Mouse (Mus musculus) gastrocnemius, postnatal 4 days (tissue): ENCODE data around the gene Cfap54. TPM values are rescaled to one million over a fixed set of nuclear protein-coding genes. Genes with fewer than 3 reads are reported as not detected.
A peak's percentile ranks its signal among the peaks of the same experiment; 100 is the strongest.

ENCODE experiments used
- DNase-seq, 2 experiments: peaks; one replicate each; pipeline ENCODE4 v3.0.0; 2021 to 2022; ENCODE audit warnings: low spot score in 2 of 2, mixed read lengths in 2 of 2
- long read RNA-seq, 2 experiments: library from polyadenylated mRNA; stranded (forward); transcript quantifications; one replicate each; pipeline ENCODE4 v2.0.0; 2021
- total RNA-seq, 2 experiments: library from RNA; stranded (reverse); gene quantifications; 2 replicates each; pipeline ENCODE4 v1.2.3; 2021

The Cfap54 gene
- total RNA-seq = 1 to 10 TPM in 1 of 2 experiments, under 1 TPM in 1; 0.98 to 1.3 TPM
- long read RNA-seq, experiment 1, partial matches to known transcripts = 0 of 2 reads
- long read RNA-seq, experiment 1, other reads (novel, unspliced or antisense) = 2 of 2 reads
- long read RNA-seq, experiment 2 = 0 reads

DNA sequence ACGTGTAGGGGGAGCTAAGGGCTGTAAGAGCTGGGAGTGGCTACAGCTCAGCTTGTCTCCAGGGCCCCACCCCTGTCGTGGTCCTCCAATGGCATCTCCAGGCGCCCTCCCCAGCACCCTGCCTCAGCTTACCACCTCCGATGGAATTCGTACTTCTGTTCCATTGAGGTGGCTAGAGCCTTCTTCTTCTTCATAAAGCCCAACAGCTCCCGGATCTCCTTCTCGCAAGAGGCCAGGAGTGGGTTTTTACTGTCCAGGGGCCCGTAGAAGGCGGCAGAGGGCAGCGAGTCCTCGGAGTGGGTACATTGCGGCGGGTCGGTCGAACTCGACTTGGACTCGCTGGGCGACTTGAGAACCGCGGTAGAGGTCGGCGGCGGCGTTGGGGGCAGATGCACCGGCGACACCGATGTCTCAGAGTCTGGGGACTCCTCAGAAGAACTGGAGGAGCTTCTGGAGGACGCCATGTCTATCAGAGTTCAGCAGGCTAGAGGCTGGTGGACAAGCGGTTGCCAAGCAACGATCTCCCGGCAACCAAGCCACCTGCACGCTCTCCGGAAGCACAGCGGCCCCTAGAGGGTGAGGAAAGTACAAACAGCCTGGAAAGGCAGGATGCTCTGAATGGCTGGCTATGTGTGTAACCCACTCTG lies at the start of gene Cfap54:
TSS of gene Cfap54 (minus strand) at position 486 of the 647 bp plus-strand sequence.
- peak; percentile 59 to 83 for DNase-seq

- no peak for DNase-seq
These were observed 49.1 kb upstream of the Cfap54 start for GRCm38 (mm10) chr10:93130456-93130940.

- DNase-seq = no peak
These were observed 48.6 kb upstream of the Cfap54 start for GRCm38 (mm10) chr10:93129904-93130455.

DNA sequence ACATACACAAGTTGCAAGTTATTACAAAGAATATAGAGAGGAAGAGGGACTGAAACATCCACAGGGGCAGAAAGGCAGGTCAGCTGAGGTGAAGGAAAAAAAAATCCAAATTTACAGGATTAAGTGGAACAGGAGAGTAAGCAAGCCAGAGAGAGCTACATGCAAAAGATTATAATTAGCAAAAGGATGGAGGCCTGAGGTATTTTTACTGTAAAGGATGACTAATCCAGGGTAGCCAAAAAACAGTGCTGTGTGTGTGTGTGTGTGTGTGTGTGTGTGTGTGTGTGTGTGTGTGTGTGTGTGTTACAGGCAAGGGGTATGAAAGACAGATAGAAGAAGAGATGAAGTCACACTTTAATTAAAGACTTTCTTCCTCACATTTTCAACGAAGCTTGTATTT lies 47.9 kb upstream of the Cfap54 start:
- DNase-seq = no peak

DNA sequence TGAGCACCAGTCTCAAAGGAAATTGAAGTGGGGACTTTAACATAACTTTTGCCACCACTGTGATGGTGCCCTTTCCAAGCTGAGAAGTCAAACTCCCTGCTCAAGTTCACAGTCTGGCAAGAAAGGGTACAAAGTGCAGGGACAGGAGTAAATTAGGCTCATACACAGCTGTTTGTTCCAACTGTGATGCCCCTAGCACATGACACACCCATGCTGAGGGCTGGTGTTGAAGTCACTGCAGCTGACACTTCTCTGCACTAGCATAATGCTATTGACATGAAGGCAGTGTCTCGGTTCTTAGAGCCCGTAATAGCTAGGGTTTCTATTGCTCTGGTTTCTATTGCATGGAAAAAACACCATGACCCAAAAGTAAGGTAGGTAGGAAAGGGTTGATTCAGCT lies 47.1 kb upstream of the Cfap54 start:
- DNase-seq = no peak

- DNase-seq = no peak
These were observed 44.6 kb upstream of the Cfap54 start for GRCm38 (mm10) chr10:93126025-93126424.

DNA sequence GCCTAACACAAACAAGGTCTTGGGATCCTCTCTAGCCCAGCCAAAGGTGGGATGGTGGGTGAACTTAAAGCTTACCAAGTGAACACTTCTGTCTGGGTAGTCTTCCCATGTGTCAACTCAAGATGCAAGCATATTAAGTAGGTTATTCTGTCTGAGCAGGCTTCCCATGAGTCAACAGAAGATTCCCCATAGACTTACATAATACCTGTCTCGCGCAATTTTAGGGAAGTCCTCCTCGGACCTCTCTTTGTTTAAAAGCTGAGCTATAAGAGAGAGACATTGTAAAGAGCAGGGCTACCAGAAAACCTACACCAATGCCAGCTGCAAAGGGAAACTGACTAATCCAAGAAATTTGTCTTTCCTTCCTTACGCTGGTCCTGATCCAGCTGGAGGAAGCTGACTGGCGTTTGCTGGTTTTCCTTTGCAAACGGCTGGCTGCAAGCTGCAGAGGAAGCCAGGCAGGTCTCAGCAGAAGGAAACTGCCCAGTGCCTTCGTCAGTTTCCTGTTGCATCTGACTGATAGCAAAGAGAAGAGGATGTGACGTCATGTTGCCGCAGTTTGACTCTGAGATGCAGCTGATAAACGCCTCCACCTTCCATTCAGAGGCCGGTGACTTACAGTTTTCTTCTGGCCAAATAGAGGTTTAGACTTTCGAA lies 42.7 kb upstream of the Cfap54 start:
- peak in 1 of 2 experiments; percentile 40 for DNase-seq

DNA sequence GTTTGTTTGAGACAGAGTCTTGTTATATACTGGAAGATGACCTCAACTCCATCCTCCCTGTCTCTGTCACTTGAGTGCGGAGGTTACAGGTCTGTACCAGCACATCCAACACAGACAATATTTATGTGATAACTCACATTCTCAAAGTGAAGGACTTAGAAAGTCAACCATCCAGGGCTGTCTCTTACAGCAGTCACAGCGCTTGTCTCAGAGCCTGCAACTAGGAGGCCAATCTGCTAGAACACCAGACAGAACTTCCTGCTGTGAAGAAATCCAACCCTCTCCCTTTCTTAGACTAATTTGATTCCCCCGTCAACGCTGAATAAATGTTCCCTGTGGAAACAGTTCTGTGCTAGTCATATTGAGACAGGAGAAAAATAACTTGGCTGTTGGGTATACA lies 41.9 kb upstream of the Cfap54 start:
- DNase-seq = no peak

DNA sequence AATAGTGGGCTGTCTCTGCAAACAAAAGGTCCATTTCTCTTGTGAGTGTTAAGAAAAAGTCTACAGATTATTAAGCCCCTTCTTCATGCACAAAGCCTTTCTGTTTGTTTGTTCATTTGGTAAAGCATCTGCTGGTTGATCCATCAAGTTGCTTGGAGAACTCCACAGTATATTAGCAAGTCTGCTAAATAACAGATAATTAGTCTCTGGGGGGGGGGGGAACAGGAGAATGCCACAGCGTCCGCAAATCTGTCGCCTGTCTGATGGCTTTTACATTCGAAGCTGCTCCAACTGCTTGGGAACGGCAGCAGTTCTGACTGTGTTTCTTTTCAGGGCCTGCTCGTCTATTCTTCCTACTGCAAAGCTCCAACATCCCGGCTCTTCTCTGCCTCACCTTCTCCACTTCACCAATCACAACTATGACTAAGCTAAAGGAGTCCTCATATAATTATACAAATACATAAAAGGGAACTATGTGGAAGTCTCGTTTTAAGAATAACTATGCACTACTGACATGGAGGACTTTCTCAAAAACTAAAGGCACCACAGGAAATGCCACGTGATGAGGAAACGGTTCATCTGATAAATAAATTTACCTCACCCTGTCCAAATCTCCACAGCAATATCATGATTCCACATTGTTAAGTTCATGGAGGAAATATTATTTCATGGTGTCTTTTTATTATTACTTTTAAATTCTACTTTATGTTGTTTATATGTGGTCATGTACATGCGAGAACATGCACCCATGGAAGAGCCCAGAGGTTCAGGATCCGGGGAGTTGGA lies 41.2 kb upstream of the Cfap54 start:
- no peak for DNase-seq

DNA sequence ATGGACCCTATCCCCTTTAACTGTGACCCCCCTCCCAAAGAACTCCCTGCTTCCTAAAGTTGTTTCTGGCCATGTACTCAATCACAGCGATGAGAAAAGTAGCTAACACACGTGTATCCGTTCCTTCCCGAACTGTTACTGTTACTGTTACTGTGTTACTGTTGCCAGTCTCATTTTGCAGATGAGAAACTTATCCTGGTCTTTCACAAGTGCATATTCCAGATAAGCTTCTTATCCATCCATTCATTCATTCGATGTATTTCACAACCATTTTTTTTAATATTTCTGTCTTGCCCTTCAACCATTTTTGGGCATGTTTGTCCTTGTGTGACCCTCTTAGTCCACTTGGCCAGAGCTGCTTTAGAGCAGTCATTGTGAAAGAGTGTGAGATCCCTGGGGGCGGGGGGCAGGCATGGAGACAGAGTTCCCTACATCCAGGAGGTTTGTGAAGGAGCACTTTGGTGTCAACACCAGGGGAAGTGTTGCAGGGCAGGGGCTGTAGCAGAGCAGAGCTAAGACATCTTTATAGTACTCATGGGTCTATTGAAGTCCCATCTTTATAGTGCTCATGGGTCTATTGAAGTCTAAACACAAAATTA lies 39.9 kb upstream of the Cfap54 start:
- no peak for DNase-seq

DNA sequence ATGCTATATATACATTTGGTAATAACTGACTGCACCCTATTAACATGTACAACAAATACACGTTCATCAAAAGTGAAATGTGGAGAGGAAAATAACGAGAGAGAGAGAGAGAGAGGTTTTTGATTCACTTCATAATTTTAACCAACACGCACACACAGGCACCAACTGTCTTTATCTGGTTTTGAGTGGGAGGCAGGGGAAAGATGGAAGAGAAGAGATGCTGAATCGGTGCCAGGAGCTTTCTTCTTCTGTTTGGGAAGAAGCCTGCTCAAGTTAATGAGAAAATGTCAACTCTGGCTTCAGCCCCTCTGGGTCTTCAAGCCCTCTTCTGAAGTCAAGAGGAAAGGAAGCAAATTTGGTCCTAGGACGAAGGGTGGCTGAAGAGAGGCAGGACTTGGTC lies 38.4 kb upstream of the Cfap54 start:
- DNase-seq = no peak

GRCm38 (mm10) chr10:93116636-93117035 lies 35.2 kb upstream of the Cfap54 start:
- DNase-seq = no peak

DNA sequence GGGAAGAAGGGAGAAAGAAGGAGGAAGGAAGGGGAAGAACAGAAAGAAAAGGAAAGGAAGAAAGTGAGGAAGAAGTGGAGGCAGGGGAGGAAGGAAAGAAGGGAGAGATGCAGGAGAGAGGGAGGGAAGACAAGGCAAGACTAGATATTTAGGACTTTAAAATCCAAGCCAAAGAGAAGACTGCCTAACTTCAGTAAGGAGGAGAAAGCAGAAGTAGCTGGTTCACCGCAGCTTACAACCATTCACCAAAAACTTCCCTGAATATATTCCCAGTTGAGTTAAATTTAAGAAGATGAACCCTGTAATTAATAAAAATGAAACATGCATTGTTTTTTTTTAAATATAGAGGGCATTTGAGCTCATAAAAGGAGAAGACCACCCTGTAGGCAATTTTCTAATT lies 34.3 kb upstream of the Cfap54 start:
- no peak for DNase-seq

GRCm38 (mm10) chr10:93114782-93115181 lies 33.4 kb upstream of the Cfap54 start:
- DNase-seq = no peak

GRCm38 (mm10) chr10:93113968-93114367 lies 32.5 kb upstream of the Cfap54 start:
- no peak for DNase-seq

DNA sequence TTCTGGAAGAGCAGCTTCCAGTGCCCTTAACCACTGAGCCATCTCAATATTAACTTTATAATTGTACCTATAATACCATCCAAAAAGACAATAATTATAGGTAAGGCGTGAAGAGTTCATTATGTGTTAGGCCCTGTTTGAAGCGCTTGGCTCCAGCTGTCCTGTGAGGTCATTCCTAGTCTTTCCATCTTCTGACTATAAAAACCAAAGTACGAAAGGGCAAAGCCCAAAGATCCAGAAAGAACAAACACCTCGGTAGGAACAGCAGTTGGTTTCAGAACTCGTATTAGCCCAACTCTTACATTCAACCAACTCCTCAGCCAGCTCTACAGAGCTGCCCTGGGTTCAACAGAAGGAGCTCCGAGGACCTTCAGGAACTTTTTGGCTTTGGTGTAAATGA lies 30.6 kb upstream of the Cfap54 start:
- DNase-seq = no peak

DNA sequence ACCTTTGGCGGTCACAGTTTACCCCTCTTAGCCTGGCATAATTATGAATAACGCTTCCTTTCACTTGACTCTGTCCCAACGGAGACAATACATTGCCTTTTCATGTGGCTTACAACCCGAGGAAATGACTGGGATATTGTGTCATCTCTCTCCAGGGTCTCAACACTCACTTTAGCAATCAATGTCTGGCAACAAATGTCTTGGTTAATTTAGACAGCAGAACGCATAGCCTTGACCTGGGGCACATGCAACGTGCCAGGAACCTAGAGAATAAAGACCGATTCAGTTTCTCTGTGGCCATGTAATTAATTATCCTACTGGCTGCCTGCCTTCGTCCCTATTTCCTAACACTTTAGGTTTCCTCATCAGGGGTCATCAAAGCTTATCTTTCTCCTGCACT lies 30.0 kb upstream of the Cfap54 start:
- DNase-seq = no peak

GRCm38 (mm10) chr10:93105358-93105757 lies 23.9 kb upstream of the Cfap54 start:
- no peak for DNase-seq

DNA sequence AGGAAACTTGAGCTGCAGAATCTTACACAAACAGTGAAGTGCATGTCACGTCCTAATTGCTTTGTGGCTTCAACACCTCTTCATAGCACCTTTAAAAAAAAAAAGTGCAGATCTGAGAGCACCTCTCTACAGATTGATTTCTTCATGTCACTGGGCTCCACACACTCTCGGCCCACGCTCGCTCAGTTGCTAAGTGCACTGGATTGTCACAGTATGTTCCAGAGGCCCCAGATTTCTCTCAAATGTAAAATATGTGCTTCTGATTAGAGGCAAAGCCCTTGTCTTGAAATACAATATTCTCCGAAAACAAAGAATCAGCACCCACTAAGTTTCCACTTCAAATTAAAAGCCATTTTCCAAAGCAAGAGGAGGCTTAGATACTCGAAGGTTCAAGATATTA lies 22.9 kb upstream of the Cfap54 start:
- DNase-seq = no peak

DNA sequence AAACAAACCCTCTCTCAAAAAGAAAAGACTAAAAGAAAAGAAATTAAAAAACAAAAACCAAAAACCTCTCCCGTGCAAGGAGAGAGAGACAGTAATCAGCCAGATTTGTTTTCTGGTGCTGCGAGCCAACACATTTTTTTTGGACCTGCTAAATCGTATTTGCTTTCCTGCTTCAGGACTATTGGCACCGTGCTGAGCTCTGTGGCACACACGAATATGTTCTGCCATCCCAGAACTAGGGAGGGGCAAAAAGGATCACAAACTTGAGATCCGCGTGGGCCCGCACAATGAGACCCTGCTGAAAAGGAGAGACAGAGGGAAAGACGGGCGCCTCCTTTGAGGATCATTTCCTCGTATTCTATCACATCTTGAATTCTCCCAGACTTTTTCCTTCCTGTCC lies 22.3 kb upstream of the Cfap54 start:
- DNase-seq = no peak

DNA sequence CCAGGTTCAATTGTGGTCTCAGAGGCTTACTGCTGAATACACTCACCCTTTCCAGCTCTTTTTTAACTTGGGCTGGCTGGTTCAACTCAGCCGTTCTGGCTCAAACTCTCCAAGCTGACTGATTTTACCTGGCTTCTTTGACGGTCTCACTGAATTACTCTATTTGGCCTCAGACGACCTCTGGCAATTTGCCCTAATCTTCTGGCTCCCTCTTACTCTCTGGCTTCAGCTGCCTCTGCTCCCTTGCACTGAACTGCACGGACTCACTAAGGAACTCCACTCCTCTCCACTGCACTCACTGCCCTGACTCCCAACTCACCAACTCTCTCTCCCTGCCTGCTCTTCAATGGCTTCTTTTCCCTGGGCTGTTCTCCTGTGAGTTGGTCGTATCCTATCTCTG lies 20.9 kb upstream of the Cfap54 start:
- DNase-seq = no peak
